Mouse (Mus musculus): Measurements from ENCODE around the gene F2rl2.

Gene F2rl2

GRCm38 (mm10) chr13:95696654-95697163 is at the start of gene F2rl2:
Gene F2rl2 (plus strand): TSS chr13:95696853.
- DNase-seq (ENCODE audit: low spot score), result no peak

- peak; percentile 32 for DNase-seq (ENCODE audit: low spot score)
Observed at GRCm38 (mm10) chr13:95647248-95647647, 49.4 kb upstream of the F2rl2 start.

- no peak for DNase-seq (ENCODE audit: low spot score)
Observed at GRCm38 (mm10) chr13:95649941-95650340, 46.7 kb upstream of the F2rl2 start.

DNA sequence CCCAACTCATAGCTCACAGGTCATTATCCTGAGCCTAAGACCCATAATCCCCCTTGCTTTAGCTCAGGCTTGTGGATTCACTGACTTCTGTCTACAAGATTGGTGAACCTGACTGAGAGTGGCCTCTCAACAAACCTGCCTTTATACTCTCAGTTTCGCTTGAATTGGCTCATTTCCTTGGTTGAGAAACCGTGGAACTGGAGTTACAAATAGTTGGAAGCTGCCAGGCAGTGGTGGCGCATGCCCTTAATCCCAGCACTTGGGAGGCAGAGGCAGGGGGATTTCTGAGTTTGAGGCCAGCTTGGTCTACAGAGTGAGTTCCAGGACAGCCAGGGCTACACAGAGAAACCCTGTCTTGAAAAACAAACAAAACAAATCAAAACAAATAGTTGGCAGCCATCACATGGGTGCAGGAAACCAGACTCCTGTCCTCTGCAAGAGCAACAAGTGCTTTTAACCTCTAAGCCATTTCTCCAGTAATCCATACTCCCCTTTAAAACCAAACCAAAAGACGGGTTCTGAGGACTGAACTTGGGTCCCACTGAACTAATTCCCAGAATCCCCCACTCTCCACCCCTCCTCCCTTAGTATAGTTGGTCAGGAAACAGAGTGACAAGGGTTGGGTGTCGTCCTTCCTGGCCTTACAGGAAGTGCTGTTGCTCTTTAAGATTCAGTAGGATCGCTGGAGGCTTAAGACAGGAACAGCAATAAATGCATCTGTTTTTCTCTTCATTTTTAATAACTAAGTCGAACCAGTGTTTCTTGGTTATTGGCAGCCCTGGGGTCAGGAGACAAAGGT is 44.6 kb upstream of the F2rl2 start:
- DNase-seq (ENCODE audit: low spot score), result no peak

GRCm38 (mm10) chr13:95653696-95654095 is 43.0 kb upstream of the F2rl2 start:
- no peak for DNase-seq (ENCODE audit: low spot score)

DNA sequence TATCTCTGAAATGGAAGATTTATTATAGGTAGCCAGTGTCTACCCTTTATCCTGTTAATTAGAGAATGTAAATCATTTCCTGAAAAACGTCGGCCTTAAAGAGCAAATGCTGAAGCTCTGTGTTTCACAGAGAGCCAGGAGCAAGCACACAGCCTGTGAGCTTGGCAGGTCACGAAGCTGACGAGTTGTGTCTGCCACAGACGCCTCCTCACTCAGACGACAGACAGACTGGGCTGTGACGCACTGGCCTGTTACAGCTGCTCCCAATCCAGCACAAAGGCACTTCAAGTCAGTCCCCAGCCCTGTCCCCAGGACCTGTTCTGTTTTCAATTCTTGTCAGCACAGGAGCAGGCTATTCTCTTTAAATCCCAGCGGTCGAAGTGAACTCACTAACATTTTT is 41.4 kb upstream of the F2rl2 start:
- DNase-seq (ENCODE audit: low spot score), result peak; percentile 59

DNA sequence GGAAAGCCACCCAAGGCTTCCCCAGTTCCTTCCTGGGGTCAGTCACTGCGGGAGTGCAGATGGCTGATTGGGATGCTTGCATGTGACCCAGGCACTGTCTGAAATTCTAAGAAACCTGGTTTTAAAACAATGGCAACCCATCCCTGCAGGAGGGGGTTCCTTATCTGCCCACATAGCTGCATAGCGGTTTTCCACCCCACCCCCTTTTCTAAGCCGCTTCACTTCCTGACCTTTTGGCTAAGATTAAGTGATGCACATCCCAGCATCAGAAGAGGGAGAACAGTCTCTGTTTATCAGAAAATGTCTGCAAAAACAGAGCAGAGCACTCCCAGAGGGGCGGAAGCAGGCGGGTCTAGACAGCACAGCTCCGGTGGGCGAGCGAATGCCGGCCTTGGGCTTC is 39.5 kb upstream of the F2rl2 start:
- DNase-seq (ENCODE audit: low spot score), result no peak

GRCm38 (mm10) chr13:95659432-95659831 is 37.2 kb upstream of the F2rl2 start:
- no peak for DNase-seq (ENCODE audit: low spot score)

DNA sequence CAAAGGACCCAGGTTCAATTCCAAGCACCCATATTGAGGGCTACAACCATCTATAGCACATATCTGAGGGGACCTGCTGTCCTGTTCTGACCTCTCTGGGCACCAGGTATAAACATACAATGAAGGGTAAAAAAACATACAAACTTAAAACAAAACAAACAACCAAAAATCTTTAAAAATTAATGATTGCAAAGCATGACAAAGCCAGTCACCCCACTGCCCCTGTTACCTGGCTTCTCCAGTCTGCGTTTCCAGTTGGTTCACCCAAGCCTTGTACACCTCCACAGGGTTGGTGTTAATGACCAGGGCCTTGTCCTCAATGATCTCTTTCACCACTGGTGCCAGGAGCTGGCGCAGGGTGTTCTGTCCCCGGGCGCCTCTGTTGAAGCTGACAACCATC is 32.8 kb upstream of the F2rl2 start:
- DNase-seq (ENCODE audit: low spot score), result no peak

DNA sequence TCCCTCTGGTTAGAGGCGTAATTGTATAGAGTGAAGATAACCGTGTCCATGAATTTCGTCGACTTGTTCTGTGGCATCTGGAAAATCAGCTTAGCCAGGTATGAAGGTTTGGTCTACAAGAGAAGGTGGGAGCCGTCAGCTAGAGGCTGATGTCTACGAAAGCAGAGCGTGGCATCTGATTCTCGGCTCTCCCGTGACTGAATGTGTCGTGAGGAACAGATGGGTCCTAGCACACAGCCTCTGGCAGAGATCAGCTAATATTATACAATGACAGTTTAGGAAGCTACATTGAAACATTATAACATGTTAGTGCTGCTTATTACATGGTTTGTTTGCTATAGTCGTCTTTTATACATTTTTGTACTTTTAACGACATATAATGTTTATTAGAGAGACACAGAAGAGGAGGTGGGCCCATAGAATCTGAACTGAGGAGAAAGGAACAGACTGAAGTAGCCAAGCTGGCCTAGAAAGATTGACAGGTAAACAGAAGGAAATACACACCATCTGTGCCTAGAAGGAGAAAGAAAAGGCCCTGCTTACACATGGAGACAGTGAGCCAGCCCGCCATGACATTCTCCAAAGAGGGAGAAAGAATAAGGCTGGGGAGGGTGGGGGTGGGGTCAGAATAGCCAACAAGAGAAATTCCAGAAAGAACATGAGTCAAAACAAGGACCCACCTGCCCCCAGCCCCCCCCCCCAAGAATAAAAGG is 30.9 kb upstream of the F2rl2 start:
- no peak for DNase-seq (ENCODE audit: low spot score)

- DNase-seq (ENCODE audit: low spot score), result peak; percentile 51
Observed at GRCm38 (mm10) chr13:95667260-95667659, 29.4 kb upstream of the F2rl2 start.

GRCm38 (mm10) chr13:95670534-95670933 is 26.1 kb upstream of the F2rl2 start:
- DNase-seq (ENCODE audit: low spot score), result no peak

GRCm38 (mm10) chr13:95671108-95671897 is 25.4 kb upstream of the F2rl2 start:
- no peak for DNase-seq (ENCODE audit: low spot score)

GRCm38 (mm10) chr13:95672372-95672771 is 24.3 kb upstream of the F2rl2 start:
- DNase-seq (ENCODE audit: low spot score), result no peak

GRCm38 (mm10) chr13:95679078-95679477 is 17.6 kb upstream of the F2rl2 start:
- DNase-seq (ENCODE audit: low spot score), result no peak

- no peak for DNase-seq (ENCODE audit: low spot score)
Observed at GRCm38 (mm10) chr13:95679491-95679941, 17.1 kb upstream of the F2rl2 start.

- DNase-seq (ENCODE audit: low spot score), result no peak
Observed at GRCm38 (mm10) chr13:95684656-95685244, 11.9 kb upstream of the F2rl2 start.

- DNase-seq (ENCODE audit: low spot score), result no peak
Observed at GRCm38 (mm10) chr13:95685736-95686135, 10.9 kb upstream of the F2rl2 start.

- DNase-seq (ENCODE audit: low spot score), result no peak
Observed at GRCm38 (mm10) chr13:95688576-95688975, 8.1 kb upstream of the F2rl2 start.

DNA sequence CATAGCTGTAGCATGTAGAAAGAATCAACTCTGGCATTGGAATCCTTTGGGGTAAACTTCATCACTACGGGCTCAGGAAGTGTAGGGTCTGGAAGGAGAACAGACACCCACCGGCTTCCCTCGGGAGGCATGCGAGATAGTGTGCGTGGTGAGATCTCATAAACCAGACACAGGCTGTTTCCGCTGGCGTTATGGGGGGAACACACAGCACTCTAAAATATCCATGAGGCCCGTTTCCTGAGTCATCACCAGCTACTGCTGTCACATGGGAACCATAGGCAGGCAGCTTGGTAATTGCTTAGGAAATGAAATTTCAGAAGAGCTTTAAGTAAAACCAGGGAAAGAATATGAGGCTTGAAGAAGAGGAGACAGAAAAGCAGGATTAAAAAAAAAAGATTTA is 4.5 kb upstream of the F2rl2 start:
- no peak for DNase-seq (ENCODE audit: low spot score)

DNA sequence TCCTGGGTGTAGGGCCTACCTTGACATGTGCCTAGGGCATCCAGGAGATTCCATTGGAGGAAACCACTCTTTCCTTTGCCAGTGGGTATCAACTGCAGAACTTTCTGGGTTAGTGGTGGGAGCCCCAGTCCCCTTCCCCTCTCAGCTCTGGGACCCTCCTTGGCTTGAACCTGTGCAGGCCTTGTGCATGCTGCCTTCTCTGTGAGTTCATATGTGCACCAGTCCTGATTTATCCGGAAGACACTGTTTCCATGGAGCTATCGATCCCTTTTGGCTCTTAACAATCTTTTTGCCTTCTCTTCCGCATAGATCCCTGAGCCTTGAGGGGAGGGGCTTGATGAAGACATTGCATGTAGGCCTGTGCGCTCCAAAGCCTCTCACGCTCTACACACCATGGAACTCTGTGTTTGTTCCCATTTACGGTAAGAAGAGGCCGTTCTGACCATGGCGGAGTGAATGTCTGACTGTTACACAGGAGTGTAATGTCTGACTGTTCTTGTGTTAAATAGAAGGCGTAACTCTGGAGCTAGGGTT is 466 bp upstream of the F2rl2 start:
- no peak for DNase-seq (ENCODE audit: low spot score)

GRCm38 (mm10) chr13:95697874-95698273 is 1.2 kb downstream of the F2rl2 start:
- DNase-seq (ENCODE audit: low spot score), result no peak

Measured in embryo, embryonic 10.5 days (tissue).